Mouse (Mus musculus) T-helper 2 cell (primary cell): ENCODE data around the gene Ciz1.

Experiments
- in situ Hi-C: fragments of 300-600 bp; cut with MboI, MseI; formaldehyde crosslinking; loops from one replicate; pipeline ENCODE4 v1.15.1; 2025; ENCODE audit warnings: high pct_unique_total_duplicates

Gene Ciz1

DNA sequence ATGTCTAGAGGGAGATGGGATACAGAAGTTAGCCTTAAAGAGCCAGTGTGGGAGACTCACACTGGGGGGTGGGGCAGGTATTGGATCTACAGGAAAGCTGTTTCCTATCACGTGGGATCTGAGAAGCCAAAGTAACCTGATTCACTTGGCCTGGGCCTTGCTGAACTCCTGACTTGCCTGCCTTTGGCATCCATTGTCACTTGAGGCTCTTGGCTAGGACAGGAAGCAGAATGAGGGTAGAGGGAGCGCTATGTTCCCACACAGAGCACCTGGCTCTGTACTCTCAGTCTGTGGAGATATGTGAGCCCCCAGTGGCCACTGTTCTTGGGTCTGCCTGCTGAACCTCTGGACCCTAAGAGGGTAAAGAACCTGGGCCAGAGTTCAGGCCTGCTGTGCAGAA lies 64.4 kb downstream of the Ciz1 start:
- in situ Hi-C loops = no loop called here

- in situ Hi-C loops = no loop called here
Observed at GRCm38 (mm10) chr2:32417486-32417885, 65.4 kb downstream of the Ciz1 start.

GRCm38 (mm10) chr2:32418430-32419151 lies 66.5 kb downstream of the Ciz1 start:
- in situ Hi-C loops = no loop called here

DNA sequence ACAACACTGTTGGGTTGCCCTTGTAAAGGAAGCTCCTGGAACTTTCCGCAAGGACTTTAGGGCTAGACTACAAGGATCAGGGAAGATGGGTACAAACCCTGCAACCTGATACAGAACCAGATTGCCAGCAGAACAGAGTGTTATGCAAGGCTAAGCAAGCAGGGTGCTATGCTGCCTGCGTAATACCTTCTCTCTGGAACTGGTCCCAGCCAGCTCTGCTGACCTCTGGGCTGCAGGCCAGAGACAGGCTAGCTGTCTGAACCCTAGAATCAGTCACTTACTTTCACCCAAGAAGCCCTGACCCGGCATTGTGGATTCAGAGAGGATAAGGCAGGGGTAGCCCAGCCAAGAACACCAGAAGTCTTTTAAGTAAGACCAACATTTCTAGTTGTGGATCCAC lies 67.2 kb downstream of the Ciz1 start:
- in situ Hi-C loops = no loop called here

GRCm38 (mm10) chr2:32420066-32420608 lies 68.0 kb downstream of the Ciz1 start:
- in situ Hi-C loops = no loop called here

- in situ Hi-C loops = no loop called here
Observed at GRCm38 (mm10) chr2:32420647-32421046, 68.5 kb downstream of the Ciz1 start.

DNA sequence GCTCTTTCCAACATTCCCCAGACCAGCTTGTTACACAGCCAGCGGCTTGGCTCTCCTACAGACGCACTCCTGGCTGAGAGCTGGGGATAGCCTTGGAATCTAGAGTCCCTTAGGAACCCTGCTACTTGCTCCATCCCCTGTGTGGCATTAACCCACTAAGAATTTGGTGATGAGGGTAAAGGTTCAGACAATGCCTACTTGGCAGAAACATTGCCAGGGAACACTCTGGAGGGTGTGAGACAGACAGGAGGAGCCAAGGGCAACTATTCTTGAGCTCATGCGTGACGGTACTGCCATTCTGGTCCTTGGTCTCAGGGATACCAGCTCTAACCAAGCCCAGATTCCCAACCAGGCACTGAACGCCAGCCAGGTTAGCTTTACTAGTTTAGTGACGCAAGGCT lies 69.7 kb downstream of the Ciz1 start:
- in situ Hi-C loops = no loop called here

DNA sequence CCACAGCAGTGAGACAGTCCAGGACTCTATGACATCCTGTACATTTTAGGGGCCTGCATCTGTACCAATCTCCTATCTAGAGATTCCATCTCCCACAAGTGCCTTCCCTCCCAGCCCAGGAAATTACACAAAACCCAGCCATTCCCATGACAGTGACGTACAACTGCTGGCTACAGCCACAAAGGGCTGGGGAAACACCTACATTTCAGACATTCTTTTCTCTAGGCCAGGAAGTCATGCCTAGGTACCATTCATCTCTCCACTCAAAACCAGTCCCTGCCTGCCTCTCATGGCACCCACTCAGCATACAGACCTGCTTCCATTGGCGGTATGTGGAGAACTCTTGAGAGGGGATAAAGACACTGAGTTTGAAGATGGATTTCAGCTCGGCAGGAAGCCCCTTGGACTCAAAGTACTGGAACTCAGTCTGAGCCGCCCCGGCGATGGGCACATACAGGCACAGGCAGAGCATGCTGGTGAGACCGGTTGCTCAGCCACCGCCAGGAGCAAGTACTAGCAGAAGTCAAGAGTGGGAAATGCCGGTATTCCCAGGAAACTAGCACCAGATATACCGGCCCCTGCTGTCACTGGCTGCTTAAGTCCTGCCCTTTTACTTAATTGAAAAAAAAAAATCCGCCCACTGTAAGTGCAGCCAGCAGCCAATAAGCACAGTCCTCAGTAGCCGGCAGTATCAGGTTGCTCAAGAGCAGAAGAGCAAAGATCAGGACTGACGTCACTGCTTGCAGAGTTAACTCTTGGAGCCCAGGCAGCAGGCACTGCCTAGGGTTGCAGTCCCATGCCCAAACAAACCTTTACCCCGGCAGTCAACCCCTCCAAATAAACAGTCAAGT lies 71.6 kb downstream of the Ciz1 start:
- in situ Hi-C loops = no loop called here

- in situ Hi-C loops = no loop called here
Observed at GRCm38 (mm10) chr2:32424796-32425195, 72.7 kb downstream of the Ciz1 start.

DNA sequence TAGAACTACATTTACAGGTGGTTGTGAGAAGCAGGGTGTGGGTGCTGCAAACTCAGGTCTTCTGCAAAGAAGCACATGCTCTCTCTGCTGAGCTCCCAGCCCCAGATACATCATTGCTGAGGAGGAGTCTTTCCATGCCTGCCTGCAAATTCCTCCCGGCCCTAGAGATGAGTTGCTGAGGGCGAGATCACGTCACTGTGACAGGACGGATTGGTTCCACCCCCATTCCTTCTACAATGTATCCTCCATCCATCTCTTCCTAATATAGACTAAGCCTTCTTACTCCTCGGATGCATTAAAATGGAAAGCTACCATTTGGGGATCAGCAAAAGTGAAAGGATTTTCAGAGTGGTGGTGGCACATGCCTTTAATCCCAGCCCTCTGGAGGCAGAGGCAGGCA lies 73.4 kb downstream of the Ciz1 start:
- in situ Hi-C loops = no loop called here

- in situ Hi-C loops = no loop called here
Observed at GRCm38 (mm10) chr2:32426141-32426540, 74.0 kb downstream of the Ciz1 start.

- in situ Hi-C loops = no loop called here
Observed at GRCm38 (mm10) chr2:32427720-32428119, 75.6 kb downstream of the Ciz1 start.

DNA sequence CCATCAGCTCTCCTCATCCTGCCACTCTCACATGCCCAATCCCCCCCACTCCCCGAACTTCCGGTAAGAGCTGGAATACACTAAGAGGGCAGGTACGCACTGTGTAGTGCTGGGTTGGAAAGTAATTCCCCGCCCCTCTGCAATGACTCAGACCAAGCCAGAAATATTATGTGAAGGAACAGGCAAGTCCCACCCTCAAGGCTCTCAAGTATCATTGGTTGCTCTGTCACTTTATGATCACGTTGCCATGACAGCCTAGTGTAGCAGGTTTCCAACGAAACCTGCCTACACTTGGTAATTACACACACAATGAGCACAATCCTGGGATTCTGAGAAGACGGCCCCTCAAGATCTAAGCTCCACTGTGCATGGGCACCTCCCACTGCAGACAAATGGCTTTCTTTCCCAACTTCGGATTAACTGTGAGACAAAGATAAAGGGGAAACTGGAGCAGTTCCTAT lies 76.2 kb downstream of the Ciz1 start:
- in situ Hi-C loops = no loop called here

- in situ Hi-C loops = no loop called here
Observed at GRCm38 (mm10) chr2:32429215-32429891, 77.2 kb downstream of the Ciz1 start.
